Mouse (Mus musculus) hindbrain, postnatal 0 days (tissue): ENCODE data around the gene Gm11554. TPM values are rescaled to one million over a fixed set of nuclear protein-coding genes. Genes with fewer than 3 reads are reported as not detected.
"Not testable (repeated sequence)": the region's sequence is repeated elsewhere in the genome, so short reads cannot be mapped to it uniquely, and the experiment has no call there.

ENCODE experiments used
- ATAC-seq: fragments of 200-750 bp; cut with Nextera tagmentation; 2 replicates; pipeline ENCODE4 v1.8.0; 2017; ENCODE audit warnings: mild to moderate bottlenecking, moderate TSS enrichment, moderate library complexity
- DNase-seq: peaks from one replicate; pipeline ENCODE4 v3.0.0-alpha.2; 2015; ENCODE audit warnings: low spot score
- H3K27ac ChIP-seq: fragments of 300-500 bp; sonication (generic); 2 replicates; pipeline ENCODE4 v1.5.1; 2014; ENCODE audit warnings: mild to moderate bottlenecking
- H3K27me3 ChIP-seq: fragments of 300-500 bp; sonication (generic); 2 replicates; pipeline ENCODE4 v1.6.1; 2014; ENCODE audit warnings: low read length, mixed read lengths; ENCODE audit not compliant: insufficient read depth
- H3K36me3 ChIP-seq: fragments of 300-500 bp; sonication (generic); 2 replicates; pipeline ENCODE4 v1.6.1; 2014; ENCODE audit warnings: low read length, mixed read lengths; ENCODE audit not compliant: insufficient read depth
- H3K4me1 ChIP-seq: fragments of 300-500 bp; sonication (generic); 2 replicates; pipeline ENCODE4 v1.6.1; 2014; ENCODE audit warnings: antibody characterized with exemption, low read length, mixed read lengths; ENCODE audit not compliant: insufficient read depth
- H3K4me2 ChIP-seq: fragments of 300-500 bp; sonication (generic); 2 replicates; pipeline ENCODE4 v1.6.1; 2014; ENCODE audit warnings: low read depth, mild to moderate bottlenecking, low read length, moderate library complexity, mixed read lengths
- H3K4me3 ChIP-seq: fragments of 300-500 bp; sonication (generic); 2 replicates; pipeline ENCODE4 v1.5.1; 2014; ENCODE audit warnings: low read length
- H3K9ac ChIP-seq: fragments of 300-500 bp; sonication (generic); replicated peaks from 2 replicates; pipeline ENCODE4 v1.6.1; 2014; ENCODE audit warnings: mild to moderate bottlenecking, low read length, moderate library complexity, mixed read lengths
- H3K9me3 ChIP-seq: fragments of 300-500 bp; sonication (generic); 2 replicates; pipeline ENCODE4 v1.6.1; 2016; ENCODE audit warnings: low read length, mixed read lengths
- CTCF ChIP-seq: IDR thresholded peaks from 2 replicates; pipeline ENCODE4 v1.5.1; 2016; ENCODE audit warnings: antibody characterized with exemption, control low read depth, low read depth
- WGBS: fragments of 180-500 bp; shearing (Covaris S2); extraction: QIAGEN DNeasy Blood & Tissue Kit; methylation state at CpG from one replicate; pipeline ENCODE4 v1.1.7; 2014; 5-methylcytosine and 5-hydroxymethylcytosine counted together
- polyA plus RNA-seq: library from polyadenylated mRNA; unstranded; fragments of >200 nt; fragmentation: Nextera tagmentation; extraction: Ambion mirVana; gene quantifications from 2 replicates; pipeline ENCODE4 v1.2.1, GENCODE M21; 2015
- total RNA-seq: library from RNA; depleted of rRNA; stranded (reverse); fragments of >200 nt; gene quantifications from 2 replicates; pipeline ENCODE4 v1.2.3, GENCODE M21; 2014; rRNA removed

The Gm11554 gene
- total and polyA plus RNA-seq, 2 experiments from 2014 or later, result not detected

- 90% methylated on average over 2 of the region's 2 CpGs for WGBS
- no peak for TF ChIP-seq CTCF
Observed at GRCm38 (mm10) chr11:99793367-99793766, 10.9 kb downstream of the Gm11554 start, which contains the start of gene Gm11596. Gm11596 (minus strand) TSS chr11:99793467.

GRCm38 (mm10) chr11:99784900-99785299, 19.3 kb downstream of the Gm11554 start, which contains the start of gene Krtap4-9:
Krtap4-9 (plus strand) TSS chr11:99785200.
- not testable (repeated sequence) for H3K4me2 ChIP-seq, ATAC-seq, H3K27ac ChIP-seq, DNase-seq, H3K27me3 ChIP-seq, H3K36me3 ChIP-seq, H3K9me3 ChIP-seq, H3K4me1 ChIP-seq, H3K9ac ChIP-seq, H3K4me3 ChIP-seq

More at GRCm38 (mm10) chr11:99793367-99793766, 10.9 kb downstream of the Gm11554 start, which contains the start of gene Gm11596:
- no peak for DNase-seq
- Histone ChIP-seq H3K36me3 (no peaks in the 10 kb centered on the region), H3K4me1 (no peaks in the 10 kb centered on the region), H3K27ac (no peak within 1 kb of the TSS), H3K9me3 (no peaks in the 10 kb centered on the region), H3K9ac (no peak within 1 kb of the TSS), H3K4me2 (no peak within 1 kb of the TSS), H3K27me3 (no peaks in the 10 kb centered on the region), H3K4me3 (no peak within 1 kb of the TSS)
- ATAC-seq, result no peak

GRCm38 (mm10) chr11:99780604-99781003, 23.6 kb downstream of the Gm11554 start, which contains the start of gene Krtap4-8:
Krtap4-8 (minus strand) TSS chr11:99780704.
- Histone ChIP-seq H3K27me3 (no peaks in the 10 kb centered on the region), H3K4me2 (no peak within 1 kb of the TSS), H3K4me1 (no peaks in the 10 kb centered on the region), H3K9me3 (no peaks in the 10 kb centered on the region), H3K27ac (no peak within 1 kb of the TSS), H3K9ac (no peak within 1 kb of the TSS), H3K36me3 (no peaks in the 10 kb centered on the region), H3K4me3 (no peak within 1 kb of the TSS)
- TF ChIP-seq CTCF, result no peak
- 94% methylated on average over 2 of the region's 2 CpGs for WGBS
- DNase-seq (no peak), ATAC-seq (no peak)

- Histone ChIP-seq H3K4me3 (no peak overlapping the region), H3K4me1 (no peaks in the 10 kb centered on the region), H3K9me3 (no peaks in the 10 kb centered on the region), H3K27ac (no peak overlapping the region), H3K27me3 (no peaks in the 10 kb centered on the region), H3K4me2 (no peak overlapping the region), H3K9ac (no peak overlapping the region), H3K36me3 (no peaks in the 10 kb centered on the region)
- TF ChIP-seq CTCF, result no peak
- no peak for ATAC-seq
- WGBS, result 42% methylated on average over 7 of the region's 7 CpGs
- DNase-seq, result no peak
Observed at GRCm38 (mm10) chr11:99778401-99778800, 25.8 kb downstream of the Gm11554 start.

- H3K4me2 ChIP-seq, H3K9ac ChIP-seq, H3K27ac ChIP-seq, H3K27me3 ChIP-seq, ATAC-seq, H3K9me3 ChIP-seq, H3K4me3 ChIP-seq, DNase-seq, H3K4me1 ChIP-seq, H3K36me3 ChIP-seq: not testable (repeated sequence)
Observed at GRCm38 (mm10) chr11:99772813-99773212, 31.4 kb downstream of the Gm11554 start, which contains the start of gene Gm11595. Gm11595 (minus strand) TSS chr11:99772913.

DNA sequence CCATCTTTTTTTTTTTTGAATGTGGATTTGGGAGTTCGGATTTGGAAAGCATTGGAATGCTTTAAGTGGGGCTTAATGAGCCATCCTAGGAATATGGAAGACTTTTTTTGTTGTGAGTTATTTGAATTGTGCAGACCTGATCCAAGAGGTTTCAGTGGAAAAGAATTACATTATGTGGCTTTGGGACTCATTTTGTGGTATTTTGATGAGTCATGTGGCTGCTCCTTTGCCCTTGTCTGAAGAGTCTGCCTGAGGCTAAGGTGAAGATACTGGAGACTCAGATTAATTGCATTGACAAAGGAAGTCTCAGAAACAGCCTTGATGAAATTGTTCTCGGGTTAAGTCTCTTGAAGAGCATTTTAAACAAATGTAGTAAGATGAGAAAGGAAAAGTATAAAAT, 35.8 kb downstream of the Gm11554 start:
- no peak for ATAC-seq
- no peak overlapping the region for H3K4me3 ChIP-seq
- DNase-seq, result no peak
- WGBS, result 82% methylated on average over 2 of the region's 2 CpGs
- no peak for TF ChIP-seq CTCF
- H3K9ac ChIP-seq, result no peak overlapping the region
- no peaks in the 10 kb centered on the region for H3K36me3 ChIP-seq
- no peaks in the 10 kb centered on the region for H3K27me3 ChIP-seq
- H3K4me1 ChIP-seq, result no peaks in the 10 kb centered on the region
- no peak overlapping the region for H3K4me2 ChIP-seq
- H3K27ac ChIP-seq, result no peak overlapping the region
- H3K9me3 ChIP-seq, result no peaks in the 10 kb centered on the region

- no peaks in the 10 kb centered on the region for H3K4me1 ChIP-seq
- H3K27me3 ChIP-seq, result no peaks in the 10 kb centered on the region
- no peak overlapping the region for H3K9ac ChIP-seq
- no peaks in the 10 kb centered on the region for H3K9me3 ChIP-seq
- 82% methylated on average over 1 of the region's 1 CpGs for WGBS
- ATAC-seq (no peak), DNase-seq (no peak)
- no peaks in the 10 kb centered on the region for H3K36me3 ChIP-seq
- H3K4me2 ChIP-seq, result no peak overlapping the region
- TF ChIP-seq CTCF, result no peak
- no peak overlapping the region for H3K27ac ChIP-seq
- no peak overlapping the region for H3K4me3 ChIP-seq
Observed at GRCm38 (mm10) chr11:99758877-99759276, 45.4 kb downstream of the Gm11554 start.

Other genes with a start within 250 kb of the Gm11554 start
Only the 30 nearest of the 43 such genes appear.
- 2.8 TPM in 1 of 2 replicates, not detected in the other for gene Krtap2-4, start 189.6 kb downstream of the Gm11554 start, total RNA-seq
- gene Krtap2-4, start 189.6 kb downstream of the Gm11554 start, polyA plus RNA-seq, result not detected in 2 replicates
- not detected in 2 replicates for gene Gm11562, start 184.0 kb downstream of the Gm11554 start, total RNA-seq
- not detected in 2 replicates for gene Gm11562, start 184.0 kb downstream of the Gm11554 start, polyA plus RNA-seq
- not detected in 2 replicates for gene Krtap4-1, start 176.2 kb downstream of the Gm11554 start, total RNA-seq
- not detected in 2 replicates for gene Krtap4-1, start 176.2 kb downstream of the Gm11554 start, polyA plus RNA-seq
- not detected in 2 replicates for gene Krtap4-2, start 169.4 kb downstream of the Gm11554 start, total RNA-seq
- not detected in 2 replicates for gene Krtap4-2, start 169.4 kb downstream of the Gm11554 start, polyA plus RNA-seq
- gene Krtap4-7, start 160.4 kb downstream of the Gm11554 start, total RNA-seq, result not detected in 2 replicates
- not detected in 2 replicates for gene Krtap4-7, start 160.4 kb downstream of the Gm11554 start, polyA plus RNA-seq
- gene Gm11555, start 154.2 kb downstream of the Gm11554 start, total RNA-seq, result not detected in 2 replicates
- not detected in 2 replicates for gene Gm11555, start 154.2 kb downstream of the Gm11554 start, polyA plus RNA-seq
- not detected in 2 replicates for gene Gm11563, start 145.5 kb downstream of the Gm11554 start, total RNA-seq
- gene Gm11563, start 145.5 kb downstream of the Gm11554 start, polyA plus RNA-seq, result not detected in 2 replicates
- gene Krtap4-6, start 138.5 kb downstream of the Gm11554 start, total RNA-seq, result not detected in 2 replicates
- not detected in 2 replicates for gene Krtap4-6, start 138.5 kb downstream of the Gm11554 start, polyA plus RNA-seq
- gene Gm14190, start 113.7 kb downstream of the Gm11554 start, total RNA-seq, result not detected in 2 replicates
- gene Gm14190, start 113.7 kb downstream of the Gm11554 start, polyA plus RNA-seq, result not detected in 2 replicates
- not detected in 2 replicates for gene Gm14180, start 70.2 kb downstream of the Gm11554 start, total RNA-seq
- not detected in 2 replicates for gene Gm14180, start 70.2 kb downstream of the Gm11554 start, polyA plus RNA-seq
- gene Gm11595, start 31.5 kb downstream of the Gm11554 start, total RNA-seq, result not detected in 2 replicates
- not detected in 2 replicates for gene Gm11595, start 31.5 kb downstream of the Gm11554 start, polyA plus RNA-seq
- not detected in 2 replicates for gene Krtap4-8, start 23.7 kb downstream of the Gm11554 start, total RNA-seq
- not detected in 2 replicates for gene Krtap4-8, start 23.7 kb downstream of the Gm11554 start, polyA plus RNA-seq
- not detected in 2 replicates for gene Krtap4-9, start 19.2 kb downstream of the Gm11554 start, total RNA-seq
- gene Krtap4-9, start 19.2 kb downstream of the Gm11554 start, polyA plus RNA-seq, result not detected in 2 replicates
- gene Gm11596, start 11.0 kb downstream of the Gm11554 start, total RNA-seq, result not detected in 2 replicates
- gene Gm11596, start 11.0 kb downstream of the Gm11554 start, polyA plus RNA-seq, result not detected in 2 replicates
- not detected in 2 replicates for gene Gm11569, start 5.5 kb downstream of the Gm11554 start, total RNA-seq
- not detected in 2 replicates for gene Gm11569, start 5.5 kb downstream of the Gm11554 start, polyA plus RNA-seq
- not detected in 2 replicates for gene Krtap4-13, start 5.4 kb upstream of the Gm11554 start, total RNA-seq
- gene Krtap4-13, start 5.4 kb upstream of the Gm11554 start, polyA plus RNA-seq, result not detected in 2 replicates
- not detected in 2 replicates for gene Gm11564, start 11.2 kb upstream of the Gm11554 start, total RNA-seq
- gene Gm11564, start 11.2 kb upstream of the Gm11554 start, polyA plus RNA-seq, result not detected in 2 replicates
- gene 2300003K06Rik, start 33.6 kb upstream of the Gm11554 start, total RNA-seq, result not detected in 2 replicates
- gene 2300003K06Rik, start 33.6 kb upstream of the Gm11554 start, polyA plus RNA-seq, result not detected in 2 replicates
- not detected in 2 replicates for gene Krtap4-16, start 47.2 kb upstream of the Gm11554 start, total RNA-seq
- gene Krtap4-16, start 47.2 kb upstream of the Gm11554 start, polyA plus RNA-seq, result not detected in 2 replicates
- gene Gm11568, start 53.5 kb upstream of the Gm11554 start, total RNA-seq, result not detected in 2 replicates
- gene Gm11568, start 53.5 kb upstream of the Gm11554 start, polyA plus RNA-seq, result not detected in 2 replicates
- gene Gm11559, start 60.0 kb upstream of the Gm11554 start, total RNA-seq, result not detected in 2 replicates
- gene Gm11559, start 60.0 kb upstream of the Gm11554 start, polyA plus RNA-seq, result not detected in 2 replicates
- gene Krtap9-1, start 68.9 kb upstream of the Gm11554 start, total RNA-seq, result not detected in 2 replicates
- gene Krtap9-1, start 68.9 kb upstream of the Gm11554 start, polyA plus RNA-seq, result not detected in 2 replicates
- not detected in 2 replicates for gene Gm11567, start 74.7 kb upstream of the Gm11554 start, total RNA-seq
- gene Gm11567, start 74.7 kb upstream of the Gm11554 start, polyA plus RNA-seq, result not detected in 2 replicates
- gene Krtap31-1, start 103.5 kb upstream of the Gm11554 start, total RNA-seq, result not detected in 2 replicates
- not detected in 2 replicates for gene Krtap31-1, start 103.5 kb upstream of the Gm11554 start, polyA plus RNA-seq
- not detected in 2 replicates for gene Gm11565, start 110.3 kb upstream of the Gm11554 start, total RNA-seq
- gene Gm11565, start 110.3 kb upstream of the Gm11554 start, polyA plus RNA-seq, result not detected in 2 replicates
- not detected in 2 replicates for gene Krtap31-2, start 131.8 kb upstream of the Gm11554 start, total RNA-seq
- gene Krtap31-2, start 131.8 kb upstream of the Gm11554 start, polyA plus RNA-seq, result not detected in 2 replicates
- not detected in 2 replicates for gene Krtap9-5, start 144.0 kb upstream of the Gm11554 start, total RNA-seq
- gene Krtap9-5, start 144.0 kb upstream of the Gm11554 start, polyA plus RNA-seq, result not detected in 2 replicates
- not detected in 2 replicates for gene Krtap29-1, start 174.6 kb upstream of the Gm11554 start, total RNA-seq
- gene Krtap29-1, start 174.6 kb upstream of the Gm11554 start, polyA plus RNA-seq, result not detected in 2 replicates
- gene Krtap16-1, start 182.2 kb upstream of the Gm11554 start, total RNA-seq, result not detected in 2 replicates
- gene Krtap16-1, start 182.2 kb upstream of the Gm11554 start, polyA plus RNA-seq, result 0.09 TPM in 1 of 2 replicates, not detected in the other
- gene Krtap17-1, start 189.5 kb upstream of the Gm11554 start, total RNA-seq, result 2.6 and 3.0 TPM in 2 replicates
- 1.6 and 1.8 TPM in 2 replicates for gene Krtap17-1, start 189.5 kb upstream of the Gm11554 start, polyA plus RNA-seq